Mouse (Mus musculus) liver, postnatal 0 days (tissue): Measurements from ENCODE around the gene Veph1.

ENCODE experiments used
- CTCF ChIP-seq: sonication (generic); IDR thresholded peaks from 2 replicates; pipeline ENCODE4 v1.5.1; 2016; ENCODE audit warnings: antibody characterized with exemption, low read depth
- EP300 ChIP-seq: IDR thresholded peaks from 2 replicates; pipeline ENCODE4 v1.6.1; 2016; ENCODE audit warnings: antibody characterized with exemption, low read depth, mild to moderate bottlenecking

GRCm38 (mm10) chr3:66220554-66221242 is 75.9 kb downstream of the Veph1 start:
- no peak for TF ChIP-seq EP300
- TF ChIP-seq CTCF = no peak
